Mouse (Mus musculus) heart, adult 2 months (tissue): ENCODE results near the gene Hmx1. TPM values are rescaled to one million over a fixed set of nuclear protein-coding genes. Genes with fewer than 3 reads are reported as not detected.
A peak's percentile ranks its signal among the peaks of the same experiment; 100 is the strongest.

Experiments used
- DNase-seq, 2 experiments: peaks; one replicate each; pipeline ENCODE4 v3.0.0; 2021
- H3K27ac ChIP-seq: fragments of 200-600 bp; 2 replicates; pipeline ENCODE4 v1.8.1; 2022
- H3K27me3 ChIP-seq: fragments of 200-500 bp; 2 replicates; pipeline ENCODE4 v1.6.1; 2012; ENCODE audit warnings: mild to moderate bottlenecking, low read length, inconsistent platforms, mixed read lengths; ENCODE audit not compliant: control insufficient read depth, insufficient read depth
- H3K36me3 ChIP-seq: fragments of 200-500 bp; 2 replicates; pipeline ENCODE4 v1.6.1; 2012; ENCODE audit warnings: low read length, inconsistent platforms; ENCODE audit not compliant: control insufficient read depth, insufficient read depth
- H3K4me1 ChIP-seq: fragments of 200-500 bp; 2 replicates; pipeline ENCODE4 v1.6.1; 2011; ENCODE audit warnings: low read length; ENCODE audit not compliant: control insufficient read depth, insufficient read depth
- H3K4me3 ChIP-seq: fragments of 200-600 bp; 2 replicates; pipeline ENCODE4 v1.8.1; 2022
- H3K79me2 ChIP-seq: fragments of 200-500 bp; replicated peaks from 2 replicates; pipeline ENCODE4 v1.6.1; 2012; ENCODE audit warnings: mild to moderate bottlenecking, inconsistent platforms, low read length, moderate library complexity, mixed read lengths; ENCODE audit not compliant: control insufficient read depth, insufficient read depth
- H3K9ac ChIP-seq: fragments of 200-500 bp; 2 replicates; pipeline ENCODE4 v1.6.1; 2012; ENCODE audit warnings: low read depth, mild to moderate bottlenecking, control low read depth, inconsistent platforms, low read length, mixed read lengths
- CTCF ChIP-seq: fragments of 200-600 bp; IDR thresholded peaks from 2 replicates; pipeline ENCODE4 v1.8.1; 2022; ENCODE audit warnings: antibody characterized with exemption, mild to moderate bottlenecking, moderate library complexity
- EP300 ChIP-seq: fragments of 200-500 bp; IDR thresholded peaks from 2 replicates; pipeline ENCODE4 v1.6.1; 2011; ENCODE audit warnings: low read depth, low read length, control low read depth; ENCODE audit not compliant: insufficient read depth
- POLR2A ChIP-seq: fragments of 200-500 bp; IDR thresholded peaks from 2 replicates; pipeline ENCODE4 v1.6.1; 2011; ENCODE audit warnings: mild to moderate bottlenecking, low read depth, low read length, control low read depth; ENCODE audit not compliant: insufficient read depth
- WGBS: fragments of 180-500 bp; shearing (Covaris S2); methylation state at CpG from one replicate; pipeline ENCODE4 v1.1.7; 2018; 5-methylcytosine and 5-hydroxymethylcytosine counted together
- intact Hi-C: fragments of 180-260 bp; cut with DNase I; formaldehyde crosslinking; loops from one replicate; pipeline ENCODE4 v1.15.1; 2025
- long read RNA-seq: library from polyadenylated mRNA; stranded (forward); transcript quantifications from one replicate; pipeline ENCODE4 v2.0.0, GENCODE M21; 2021
- polyA plus RNA-seq: library from polyadenylated mRNA; depleted of rRNA; stranded (reverse); fragments of >200 nt; gene quantifications from 2 replicates; pipeline ENCODE4 v1.2.3, GENCODE M21; 2012; rRNA removed
- total RNA-seq, 2 experiments: library from RNA; stranded (reverse); gene quantifications; 2 replicates each; pipeline ENCODE4 v1.2.3; 2021

Gene Hmx1
- total RNA-seq: not detected
- not detected in 2 replicates for polyA plus RNA-seq
- long read RNA-seq: 0 reads

DNA sequence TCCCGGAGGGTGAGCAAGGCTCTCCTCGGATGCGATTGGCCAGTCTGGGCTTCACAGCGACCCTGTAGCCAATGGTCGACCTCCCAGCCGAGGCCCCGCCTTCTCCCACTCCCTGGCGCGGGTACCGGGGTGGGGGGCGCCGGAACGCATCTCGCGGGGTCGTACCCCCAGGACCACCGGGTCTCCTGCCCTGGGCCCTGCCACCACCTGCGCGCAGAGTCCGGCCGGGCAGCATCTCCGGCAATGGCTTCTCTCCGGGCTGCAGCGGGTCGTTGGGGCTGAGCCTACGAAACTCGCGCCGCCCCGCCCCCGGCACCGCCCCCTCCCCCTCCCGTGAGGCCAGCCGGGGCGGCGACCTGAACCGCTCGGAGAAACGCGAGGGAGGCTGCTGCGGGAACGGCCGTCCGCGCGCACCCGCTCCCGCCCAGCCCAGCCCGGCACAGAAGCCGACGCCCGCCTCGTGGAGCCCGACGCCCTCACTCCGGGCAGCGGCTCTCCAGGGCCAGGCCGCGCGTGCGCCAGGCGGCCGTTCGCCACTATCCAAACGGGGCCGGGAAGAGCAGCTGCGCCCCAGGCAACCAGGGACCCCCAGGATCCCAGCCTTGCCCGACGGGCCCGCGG, at the start of gene Hmx1:
Gene Hmx1 (plus strand): TSS at position 618 of the 621 bp plus-strand sequence.
- Histone ChIP-seq H3K27me3 (peaks cover 48% of the 10 kb centered on the region), H3K4me3 (no peak within 1 kb of the TSS), H3K9ac (no peak within 1 kb of the TSS), H3K79me2 (no peaks in the 10 kb centered on the region), H3K27ac (no peak within 1 kb of the TSS), H3K36me3 (no peaks in the 10 kb centered on the region), H3K4me1 (no peaks in the 10 kb centered on the region)
- WGBS: 1% methylated on average over 58 of the region's 71 CpGs
- TF ChIP-seq CTCF (no peak), EP300 (no peak), POLR2A (no peak)
- intact Hi-C loops: no loop called here
- no peak for DNase-seq

DNA sequence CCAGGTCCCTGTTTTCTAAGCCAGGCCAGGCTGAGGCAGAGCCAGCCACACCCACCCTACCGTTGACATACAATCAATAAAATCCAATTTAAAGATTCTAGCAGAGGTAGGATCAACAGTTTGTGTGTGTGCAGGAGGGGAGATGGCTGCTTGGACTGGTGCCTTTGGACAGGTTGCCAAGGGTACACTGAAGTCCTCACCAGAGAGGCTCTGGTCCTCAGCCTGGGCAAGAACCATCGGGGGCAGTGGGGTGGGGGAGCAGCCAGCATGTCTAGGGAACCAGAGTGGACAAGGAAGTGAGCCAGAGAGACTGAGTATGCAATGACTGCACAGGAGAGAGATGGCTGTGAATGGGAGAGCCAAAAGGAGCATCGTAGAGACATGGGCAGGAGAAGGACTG, 43.8 kb upstream of the Hmx1 start:
- Histone ChIP-seq H3K9ac (no peak overlapping the region), H3K27me3 (no peaks in the 10 kb centered on the region), H3K27ac (no peak overlapping the region), H3K79me2 (no peaks in the 10 kb centered on the region), H3K4me1 (no peaks in the 10 kb centered on the region), H3K36me3 (no peaks in the 10 kb centered on the region), H3K4me3 (no peak overlapping the region)
- DNase-seq: no peak
- intact Hi-C loops: loop anchor here (5.0 kb wide), 4 partner anchors 68 to 363 kb away; partner anchors contain the start of gene Adra2c
- TF ChIP-seq CTCF (no peak), EP300 (no peak), POLR2A (no peak)
- WGBS: 76% methylated on average over 3 of the region's 3 CpGs

DNA sequence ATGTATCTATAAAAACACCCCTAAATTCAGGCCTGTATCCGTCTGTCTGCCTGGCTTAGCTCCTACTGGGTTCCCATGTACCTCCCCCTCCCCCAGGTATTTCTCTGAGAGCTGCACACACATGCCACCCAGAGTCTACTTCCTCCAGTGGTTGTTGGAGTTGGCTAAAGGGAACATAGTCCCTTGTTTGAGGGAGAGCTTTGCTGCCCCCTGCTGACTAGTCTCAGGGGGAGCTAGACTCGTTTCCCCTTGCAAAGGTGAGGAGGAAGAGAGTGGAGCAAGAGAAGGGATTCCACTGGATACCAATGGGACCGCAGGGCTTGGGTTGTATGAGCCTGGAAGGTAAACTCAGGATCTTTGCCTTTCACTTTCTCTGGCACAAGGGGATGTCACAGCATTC, 40.1 kb upstream of the Hmx1 start:
- 17% methylated on average over 3 of the region's 3 CpGs for WGBS
- Histone ChIP-seq H3K27ac (no peak overlapping the region), H3K4me3 (no peak overlapping the region), H3K79me2 (no peaks in the 10 kb centered on the region), H3K36me3 (no peaks in the 10 kb centered on the region), H3K9ac (no peak overlapping the region), H3K27me3 (no peaks in the 10 kb centered on the region; the same call in 1 of the 2 replicates), H3K4me1 (no peaks in the 10 kb centered on the region)
- 0 out of 2 replicates have a peak, but pooled peaks have one; percentile 30 for TF ChIP-seq EP300
- TF ChIP-seq CTCF: peak; percentile 81
- no peak for TF ChIP-seq POLR2A
- intact Hi-C loops: loop anchor here (1.0 to 5.0 kb wide), 5 partner anchors 71 to 366 kb away; partner anchors contain the start of gene Adra2c
- peak; percentile 34 to 57 for DNase-seq

DNA sequence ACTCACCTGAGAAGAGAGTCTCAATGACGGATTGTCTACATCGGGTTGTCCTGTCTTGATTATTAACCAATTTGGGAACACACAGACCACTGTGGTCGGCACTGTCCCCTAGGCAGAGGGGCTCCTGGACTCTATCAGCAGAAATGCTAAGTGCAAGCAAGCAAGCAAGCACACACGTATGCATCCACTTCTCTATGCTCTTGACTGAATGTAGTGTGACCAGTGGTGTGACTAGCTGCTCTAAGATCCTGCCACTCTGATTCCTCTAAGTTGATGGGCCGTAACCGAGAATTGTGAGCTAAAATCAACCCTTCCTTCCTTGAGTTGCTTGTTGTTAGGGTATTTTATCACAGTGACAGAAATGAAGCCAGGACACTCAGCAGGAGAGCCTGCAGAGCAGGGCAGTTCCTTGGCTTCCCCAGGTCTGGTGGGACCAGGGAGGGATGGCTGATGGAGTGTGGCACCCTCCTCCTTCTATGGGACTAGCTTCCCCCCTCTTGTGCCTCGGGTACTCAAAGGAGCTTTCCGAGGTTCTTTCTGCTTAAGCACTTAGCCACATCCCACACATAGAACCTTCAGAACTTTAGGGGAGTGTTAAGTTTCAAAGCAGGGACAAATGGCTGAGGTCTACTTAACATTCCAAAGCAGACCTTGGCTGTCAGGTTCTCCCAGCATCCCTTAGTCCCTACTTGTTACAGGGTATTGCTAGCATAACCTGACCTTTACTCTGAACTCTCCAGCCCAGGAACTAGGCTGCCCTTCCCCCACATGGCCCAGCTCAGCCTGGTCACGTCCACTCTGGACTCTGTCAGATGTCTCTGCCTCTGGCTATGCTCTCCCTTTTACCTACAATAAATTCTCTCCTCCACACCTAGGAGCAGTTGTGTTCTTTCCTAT, 31.1 kb upstream of the Hmx1 start:
- H3K36me3 ChIP-seq: no peaks in the 10 kb centered on the region
- H3K9ac ChIP-seq: no peak overlapping the region
- H3K79me2 ChIP-seq: no peaks in the 10 kb centered on the region
- TF ChIP-seq EP300 (no peak), POLR2A (no peak), CTCF (no peak)
- no peak overlapping the region for H3K27ac ChIP-seq
- H3K4me3 ChIP-seq: no peak overlapping the region
- DNase-seq: no peak
- intact Hi-C loops: no loop called here
- no peaks in the 10 kb centered on the region for H3K4me1 ChIP-seq
- H3K27me3 ChIP-seq: no peaks in the 10 kb centered on the region
- WGBS: 46% methylated on average over 9 of the region's 9 CpGs

DNA sequence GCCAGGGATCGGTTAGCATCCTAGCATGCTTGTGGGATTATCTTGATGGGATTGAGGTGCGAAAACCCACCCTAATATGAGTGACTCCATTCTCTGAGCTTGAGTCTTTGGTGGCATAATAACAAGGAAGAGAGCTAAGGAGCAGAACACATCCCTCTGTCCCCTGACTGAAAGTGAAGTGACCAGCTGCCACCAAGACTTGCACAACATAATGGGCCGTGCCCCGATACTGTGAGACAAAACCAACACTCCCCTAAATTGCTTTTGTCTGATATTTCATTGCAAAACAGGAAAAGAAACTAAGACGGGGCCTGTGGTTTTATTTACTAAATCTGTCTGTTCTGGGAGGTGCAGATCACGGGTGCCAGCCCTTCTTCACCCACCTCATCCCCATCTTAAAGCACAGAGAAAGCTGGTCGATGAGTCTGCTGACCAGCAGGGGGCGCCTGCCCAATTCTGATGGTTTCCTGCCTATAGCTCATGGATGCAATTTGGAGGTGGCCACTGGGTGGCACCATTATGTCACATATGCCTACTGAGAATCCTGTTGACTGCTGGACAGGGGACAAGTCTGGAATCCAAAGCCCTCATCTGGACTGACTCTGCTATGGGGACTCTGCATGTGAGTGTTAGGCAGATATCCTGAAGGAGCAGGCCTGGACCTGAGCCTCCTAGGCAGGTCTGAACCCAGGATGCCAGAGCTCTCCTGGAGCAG, 27.2 kb upstream of the Hmx1 start:
- Histone ChIP-seq H3K36me3 (no peaks in the 10 kb centered on the region), H3K4me3 (no peak overlapping the region), H3K27ac (no peak overlapping the region), H3K4me1 (no peaks in the 10 kb centered on the region), H3K79me2 (no peaks in the 10 kb centered on the region), H3K27me3 (no peaks in the 10 kb centered on the region), H3K9ac (no peak overlapping the region)
- TF ChIP-seq CTCF (peak; percentile 100; the same call in 1 of the 2 replicates), EP300 (0 out of 2 replicates have a peak, but pooled peaks have one; percentile 46), POLR2A (no peak)
- 46% methylated on average over 8 of the region's 8 CpGs for WGBS
- DNase-seq: peak; percentile 84 to 89
- intact Hi-C loops: loop anchor here (1.0 kb wide), 1 partner anchor 149 kb away; no protein-coding TSS in a partner anchor
